Mouse (Mus musculus) kidney, postnatal 14 days (tissue): ENCODE measurements around the gene Gbf1.
A peak's percentile ranks its signal among the peaks of the same experiment; 100 is the strongest.

Source experiments
- DNase-seq: peaks from one replicate; pipeline ENCODE4 v3.0.0; 2022; ENCODE audit warnings: mixed read lengths

Gbf1 gene

GRCm38 (mm10) chr19:46318586-46319378 lies 166.5 kb downstream of the Gbf1 start:
- peak; percentile 73 for DNase-seq

GRCm38 (mm10) chr19:46320076-46320785 lies 167.9 kb downstream of the Gbf1 start:
- DNase-seq, result no peak

GRCm38 (mm10) chr19:46321101-46321943 lies 169.0 kb downstream of the Gbf1 start:
- no peak for DNase-seq

- DNase-seq, result no peak
Measured at GRCm38 (mm10) chr19:46322144-46322995, 170.1 kb downstream of the Gbf1 start.

- no peak for DNase-seq
Measured at GRCm38 (mm10) chr19:46322996-46323572, 170.8 kb downstream of the Gbf1 start.

GRCm38 (mm10) chr19:46323716-46324115 lies 171.4 kb downstream of the Gbf1 start:
- DNase-seq, result no peak

- DNase-seq, result no peak
Measured at GRCm38 (mm10) chr19:46324366-46324765, 172.1 kb downstream of the Gbf1 start.

- no peak for DNase-seq
Measured at GRCm38 (mm10) chr19:46324918-46325317, 172.6 kb downstream of the Gbf1 start.

GRCm38 (mm10) chr19:46326019-46326755 lies 173.9 kb downstream of the Gbf1 start:
- DNase-seq, result no peak

- peak; percentile 75 for DNase-seq
Measured at GRCm38 (mm10) chr19:46326756-46327305, 174.5 kb downstream of the Gbf1 start, which contains the start of gene Psd. Gene Psd (minus strand): TSS chr19:46327156.

- no peak for DNase-seq
Measured at GRCm38 (mm10) chr19:46327531-46328064, 175.3 kb downstream of the Gbf1 start.

- peak; percentile 99 for DNase-seq
Measured at GRCm38 (mm10) chr19:46328081-46329030, 176.0 kb downstream of the Gbf1 start, which contains the start of gene Fbxl15. Gene Fbxl15 (plus strand): TSS chr19:46328184.

- DNase-seq, result peak; percentile 56
Measured at GRCm38 (mm10) chr19:46329031-46329641, 176.8 kb downstream of the Gbf1 start.

GRCm38 (mm10) chr19:46329951-46330350 lies 177.6 kb downstream of the Gbf1 start:
- DNase-seq, result peak; percentile 93

- no peak for DNase-seq
Measured at GRCm38 (mm10) chr19:46330696-46331095, 178.4 kb downstream of the Gbf1 start.

- DNase-seq, result no peak
Measured at GRCm38 (mm10) chr19:46331326-46331725, 179.0 kb downstream of the Gbf1 start.

- DNase-seq, result no peak
Measured at GRCm38 (mm10) chr19:46331936-46332335, 179.6 kb downstream of the Gbf1 start.

GRCm38 (mm10) chr19:46332721-46333339 lies 180.5 kb downstream of the Gbf1 start:
- no peak for DNase-seq
